Mouse (Mus musculus): ENCODE results near the gene Cd37. TPM values are rescaled to one million over a fixed set of nuclear protein-coding genes. Genes with fewer than 3 reads are reported as not detected.

Gene Cd37
- polyA plus RNA-seq, 1 experiment from 2014 or later, result 1.4 TPM

DNA sequence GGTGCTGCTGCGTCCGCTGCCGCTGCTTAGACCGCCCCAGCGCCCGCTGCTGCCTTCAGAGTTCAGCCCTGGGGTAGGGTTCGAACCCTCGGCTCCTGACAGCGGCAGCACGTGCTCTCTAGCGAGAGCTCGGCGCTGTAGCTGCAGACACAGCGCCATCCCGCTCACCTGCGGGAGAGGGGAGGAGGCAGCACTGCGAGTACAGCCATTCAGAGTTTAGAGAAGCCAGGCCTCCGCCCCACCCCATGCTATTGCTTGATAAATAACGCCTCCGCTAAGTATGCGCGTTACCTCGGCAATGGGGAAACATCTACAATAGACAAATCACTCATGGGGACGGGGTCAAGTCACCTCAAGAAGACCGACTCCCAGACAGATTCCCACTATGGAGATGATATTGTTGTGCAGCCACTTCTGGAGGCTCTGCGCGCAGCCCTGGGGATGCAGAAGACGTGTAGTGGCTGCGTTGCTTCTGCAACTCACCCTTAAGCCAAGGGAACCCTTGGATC, 4.5 kb downstream of the Cd37 start:
- H3K9ac ChIP-seq, result peak overlapping the region; percentile 62
- H3K36me3 ChIP-seq, result peaks cover 41% of the 10 kb centered on the region
- ATAC-seq (ENCODE audit: insufficient number of reproducible peaks, low FRiP score), result no peak
- H3K4me3 ChIP-seq, result peak overlapping the region; percentile 26; the same call in 1 of the 2 replicates
- peaks cover 21% of the 10 kb centered on the region for H3K27me3 ChIP-seq (replicated peaks)
- peaks cover 57% of the 10 kb centered on the region for H3K4me1 ChIP-seq (replicated peaks)
- H3K27ac ChIP-seq (ENCODE audit: poor library complexity, severe bottlenecking), result peak overlapping the region; percentile 67
- no peaks in the 10 kb centered on the region for H3K9me3 ChIP-seq (replicated peaks)
- WGBS, result 10% methylated on average over 29 of the region's 29 CpGs
- peak overlapping the region; percentile 66 for H3K4me2 ChIP-seq

DNA sequence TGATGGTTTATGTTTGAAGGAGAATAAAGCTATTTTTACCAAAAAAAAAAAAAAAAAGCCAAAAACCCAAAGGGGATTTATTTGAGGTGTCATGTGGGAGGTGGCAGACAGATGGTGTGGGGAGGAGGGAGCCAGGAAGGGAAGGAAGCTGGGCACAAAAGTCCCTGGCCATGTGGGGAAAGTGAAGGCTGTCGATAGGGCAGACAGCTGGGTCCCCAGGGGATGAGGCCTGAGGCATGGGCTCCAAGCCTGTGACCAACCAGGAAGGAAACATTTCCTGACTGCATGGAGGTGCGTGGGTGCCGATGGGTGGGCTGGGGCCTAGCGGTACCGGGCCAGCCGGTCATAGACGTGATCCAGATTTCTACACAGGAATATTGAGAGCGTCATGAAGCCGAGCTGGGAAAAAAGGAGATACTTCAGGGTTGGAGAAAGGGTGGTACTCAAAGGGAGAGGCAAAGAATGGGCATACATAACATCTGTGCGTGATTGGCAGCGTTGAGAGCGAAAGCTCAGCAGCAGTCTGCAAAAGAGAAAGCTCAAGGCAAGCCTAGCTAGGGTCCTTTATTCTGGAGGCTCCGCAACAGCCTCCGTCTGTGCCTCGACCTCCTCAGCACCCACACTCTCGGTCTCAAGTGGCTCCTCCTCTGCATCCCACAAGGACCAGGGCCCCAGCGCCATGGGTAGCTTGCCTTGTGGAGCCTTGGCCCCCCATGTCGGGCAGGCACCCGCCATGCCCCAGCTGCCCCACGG, 5.2 kb downstream of the Cd37 start:
- H3K27ac ChIP-seq (ENCODE audit: poor library complexity, severe bottlenecking), result peak overlapping the region; percentile 67
- H3K36me3 ChIP-seq, result peaks cover 48% of the 10 kb centered on the region
- no peak for ATAC-seq (ENCODE audit: insufficient number of reproducible peaks, low FRiP score)
- H3K4me2 ChIP-seq, result peak overlapping the region; percentile 66
- WGBS, result 32% methylated on average over 19 of the region's 20 CpGs
- peaks cover 15% of the 10 kb centered on the region for H3K27me3 ChIP-seq (replicated peaks)
- peak overlapping the region; percentile 62 for H3K9ac ChIP-seq
- H3K4me3 ChIP-seq, result peak overlapping the region; percentile 25; the same call in 1 of the 2 replicates
- H3K4me1 ChIP-seq (replicated peaks), result peaks cover 51% of the 10 kb centered on the region
- H3K9me3 ChIP-seq (replicated peaks), result no peaks in the 10 kb centered on the region

DNA sequence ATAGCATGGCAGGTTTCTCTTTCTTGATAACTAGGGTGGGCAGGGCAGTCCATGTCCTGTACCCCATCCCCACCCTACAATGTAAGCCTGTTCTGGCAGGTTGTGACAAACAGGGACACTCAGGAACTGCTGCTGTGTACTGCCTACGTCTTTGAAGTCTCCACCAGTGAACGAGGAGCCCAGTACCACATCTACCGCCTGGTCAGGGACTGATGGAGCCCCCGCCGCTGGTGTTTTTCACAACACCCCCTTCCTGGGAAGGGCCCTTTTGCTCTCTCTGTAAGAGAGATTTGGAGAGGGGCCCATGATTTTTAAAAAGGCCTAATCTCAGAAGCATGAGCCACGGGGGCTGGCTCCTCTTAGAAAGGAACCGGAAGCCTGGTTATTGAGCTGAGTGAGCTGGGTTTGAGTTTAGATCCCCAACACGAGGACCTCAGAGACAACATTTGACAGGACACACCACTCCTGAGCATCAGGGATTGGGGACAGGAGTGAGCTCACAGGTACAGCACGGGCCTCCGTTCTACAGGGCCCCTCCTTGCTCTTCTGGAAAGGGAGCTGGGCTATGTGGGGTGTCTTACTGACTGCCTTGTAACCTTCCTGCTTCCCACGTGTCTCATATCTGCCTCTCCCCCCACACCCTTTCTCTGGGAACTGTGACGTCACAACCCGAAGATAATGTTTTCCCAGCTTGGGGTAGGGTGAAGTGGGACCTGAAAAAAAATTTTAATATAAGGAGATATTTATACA, 6.0 kb downstream of the Cd37 start:
- H3K36me3 ChIP-seq, result peaks cover 56% of the 10 kb centered on the region
- no peak overlapping the region for H3K4me3 ChIP-seq
- H3K27ac ChIP-seq (ENCODE audit: poor library complexity, severe bottlenecking), result no peak overlapping the region
- ATAC-seq (ENCODE audit: insufficient number of reproducible peaks, low FRiP score), result no peak
- H3K4me1 ChIP-seq (replicated peaks), result peaks cover 50% of the 10 kb centered on the region
- no peak overlapping the region for H3K9ac ChIP-seq
- 53% methylated on average over 13 of the region's 13 CpGs for WGBS
- H3K9me3 ChIP-seq (replicated peaks), result no peaks in the 10 kb centered on the region
- peaks cover 8% of the 10 kb centered on the region; the same call in 1 of the 2 replicates for H3K27me3 ChIP-seq (replicated peaks)
- H3K4me2 ChIP-seq, result no peak overlapping the region

DNA sequence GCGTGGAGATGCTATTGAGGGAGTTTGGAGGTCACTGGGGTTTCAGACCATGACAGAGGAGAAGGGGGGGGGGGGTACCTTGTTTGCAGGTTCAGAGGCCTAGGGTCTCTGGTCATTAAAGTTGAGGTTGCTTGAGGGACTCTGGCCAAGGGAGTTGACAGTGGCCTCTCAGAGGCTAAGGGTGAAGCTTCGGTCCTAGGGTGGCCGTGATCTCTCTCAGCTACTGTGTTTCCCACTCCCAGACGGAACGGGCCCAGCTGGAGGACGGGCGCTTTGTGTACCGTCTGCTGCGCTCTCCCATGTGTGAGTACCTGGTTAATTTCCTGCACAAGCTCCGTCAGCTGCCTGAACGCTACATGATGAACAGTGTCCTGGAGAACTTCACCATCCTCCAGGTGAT, 7.0 kb downstream of the Cd37 start:
- Histone ChIP-seq H3K4me3 (no peak overlapping the region), H3K27ac (ENCODE audit: poor library complexity, severe bottlenecking) (no peak overlapping the region), H3K27me3 (replicated peaks) (peaks cover 3% of the 10 kb centered on the region; the same call in 1 of the 2 replicates), H3K4me1 (replicated peaks) (peaks cover 50% of the 10 kb centered on the region), H3K36me3 (peaks cover 64% of the 10 kb centered on the region), H3K9ac (no peak overlapping the region), H3K9me3 (replicated peaks) (no peaks in the 10 kb centered on the region), H3K4me2 (no peak overlapping the region)
- 84% methylated on average over 11 of the region's 11 CpGs for WGBS
- ATAC-seq (ENCODE audit: insufficient number of reproducible peaks, low FRiP score), result no peak

DNA sequence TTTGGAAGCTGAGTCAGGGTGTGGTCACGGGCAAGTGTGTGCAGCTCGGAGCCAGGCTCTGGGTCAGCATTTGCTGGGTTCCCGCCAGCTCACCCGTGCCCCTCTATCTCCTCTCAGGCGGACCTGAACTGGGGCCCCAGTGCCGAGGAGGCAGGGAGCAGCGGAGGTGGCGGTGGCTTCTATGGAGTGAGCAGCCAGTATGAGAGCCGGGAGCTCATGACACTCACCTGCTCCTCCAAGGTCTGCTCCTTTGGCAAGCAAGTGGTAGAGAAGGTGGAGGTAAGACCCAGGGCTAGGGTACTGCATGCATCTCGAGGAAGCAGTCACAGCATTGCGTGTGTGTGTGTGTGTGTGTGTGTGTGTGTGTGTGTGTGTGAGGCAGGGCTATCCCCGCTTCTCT, 7.7 kb downstream of the Cd37 start:
- no peak for ATAC-seq (ENCODE audit: insufficient number of reproducible peaks, low FRiP score)
- no peak overlapping the region for H3K27ac ChIP-seq (ENCODE audit: poor library complexity, severe bottlenecking)
- no peak overlapping the region for H3K4me3 ChIP-seq
- H3K4me2 ChIP-seq, result no peak overlapping the region
- peaks cover 72% of the 10 kb centered on the region for H3K36me3 ChIP-seq
- no peaks in the 10 kb centered on the region for H3K27me3 ChIP-seq (replicated peaks)
- H3K9ac ChIP-seq, result no peak overlapping the region
- H3K4me1 ChIP-seq (replicated peaks), result peaks cover 50% of the 10 kb centered on the region
- H3K9me3 ChIP-seq (replicated peaks), result no peaks in the 10 kb centered on the region
- 81% methylated on average over 12 of the region's 12 CpGs for WGBS

DNA sequence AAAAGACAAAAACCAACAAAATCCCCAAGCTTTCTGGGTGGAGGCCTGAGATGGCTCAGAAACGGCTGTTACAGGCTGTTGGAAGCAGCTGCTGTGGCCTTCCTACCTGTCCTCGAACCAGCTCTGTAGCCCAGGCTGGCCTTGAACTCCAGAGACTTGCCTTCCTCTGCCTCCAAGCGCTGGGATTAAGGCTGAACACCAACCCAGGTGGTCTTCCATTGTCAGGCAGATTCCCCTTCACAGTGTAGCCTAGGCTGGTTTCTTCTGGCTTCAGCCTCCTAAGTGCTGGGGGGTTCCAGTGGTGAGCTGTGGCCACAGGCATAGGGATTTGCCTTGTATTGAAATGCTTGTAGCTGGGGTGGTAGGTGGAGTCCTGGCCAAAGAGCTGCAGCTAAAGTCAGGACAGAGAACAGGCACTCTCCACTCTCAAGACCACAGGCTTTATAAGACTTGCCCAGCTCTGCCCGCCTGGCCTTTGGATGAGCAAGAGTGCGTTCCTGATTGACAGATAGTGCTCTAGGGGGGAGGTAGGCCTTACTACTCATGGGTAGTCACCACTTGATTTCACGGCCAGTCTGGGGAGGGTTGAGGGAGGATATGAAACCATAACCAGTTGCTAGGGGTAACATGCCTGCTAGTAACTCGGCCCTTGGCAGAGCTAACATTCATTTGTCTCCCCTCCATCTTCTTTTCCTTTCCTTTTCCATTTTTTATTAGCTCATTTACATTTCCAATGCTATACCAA, 9.3 kb downstream of the Cd37 start:
- H3K9me3 ChIP-seq (replicated peaks), result no peaks in the 10 kb centered on the region
- no peak overlapping the region for H3K27ac ChIP-seq (ENCODE audit: poor library complexity, severe bottlenecking)
- WGBS, result 83% methylated on average over 7 of the region's 7 CpGs
- H3K4me3 ChIP-seq, result no peak overlapping the region
- H3K9ac ChIP-seq, result no peak overlapping the region
- H3K4me2 ChIP-seq, result no peak overlapping the region
- H3K4me1 ChIP-seq (replicated peaks), result peaks cover 36% of the 10 kb centered on the region
- no peaks in the 10 kb centered on the region for H3K27me3 ChIP-seq (replicated peaks)
- ATAC-seq (ENCODE audit: insufficient number of reproducible peaks, low FRiP score), result no peak
- H3K36me3 ChIP-seq, result peaks cover 88% of the 10 kb centered on the region

DNA sequence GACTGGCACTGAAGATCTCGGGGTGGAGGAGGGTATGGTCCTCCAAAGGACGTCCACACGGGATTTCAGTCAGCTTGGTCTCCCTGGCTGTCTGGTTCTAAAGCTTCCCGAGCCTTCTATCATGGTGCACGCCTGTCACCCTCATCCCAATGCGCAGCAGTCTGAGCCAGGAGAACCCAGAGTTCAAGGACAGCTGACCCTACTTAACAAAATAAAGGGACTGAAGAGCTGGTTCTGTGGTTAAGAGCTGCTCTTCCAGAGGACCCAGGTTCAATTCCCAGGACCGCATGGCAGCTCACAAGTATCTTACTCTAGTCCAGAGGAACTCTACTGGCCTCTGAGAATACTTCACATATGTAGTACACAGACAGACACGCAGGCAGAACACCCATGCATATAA, 9.9 kb downstream of the Cd37 start:
- H3K27me3 ChIP-seq (replicated peaks), result no peaks in the 10 kb centered on the region
- H3K4me3 ChIP-seq, result no peak overlapping the region
- WGBS, result 86% methylated on average over 8 of the region's 8 CpGs
- no peak overlapping the region for H3K4me2 ChIP-seq
- H3K9ac ChIP-seq, result no peak overlapping the region
- ATAC-seq (ENCODE audit: insufficient number of reproducible peaks, low FRiP score), result no peak
- H3K9me3 ChIP-seq (replicated peaks), result no peaks in the 10 kb centered on the region
- H3K27ac ChIP-seq (ENCODE audit: poor library complexity, severe bottlenecking), result no peak overlapping the region
- H3K4me1 ChIP-seq (replicated peaks), result peaks cover 30% of the 10 kb centered on the region
- peaks cover 90% of the 10 kb centered on the region for H3K36me3 ChIP-seq

DNA sequence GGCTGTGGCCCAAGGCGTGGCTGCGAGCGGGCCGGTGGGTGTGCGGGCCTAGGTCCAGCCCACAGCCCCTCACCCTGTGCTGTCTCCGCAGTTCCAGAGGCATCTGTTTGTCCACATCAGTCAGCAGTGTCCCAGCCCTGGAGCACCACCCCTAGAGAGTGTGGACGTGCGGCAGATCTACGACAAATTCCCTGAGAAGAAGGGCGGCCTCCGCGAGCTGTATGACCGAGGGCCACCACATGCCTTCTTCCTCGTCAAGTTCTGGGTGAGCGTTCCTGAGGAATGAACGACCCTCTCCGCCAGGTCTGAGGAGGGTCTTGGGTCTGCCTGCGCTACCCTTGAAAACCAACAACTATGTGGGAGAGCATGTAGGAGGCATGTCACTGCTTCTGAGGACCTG, 10.4 kb downstream of the Cd37 start:
- H3K4me2 ChIP-seq, result no peak overlapping the region
- ATAC-seq (ENCODE audit: insufficient number of reproducible peaks, low FRiP score), result peak; percentile 41; the same call in 1 of the 2 replicates
- H3K9ac ChIP-seq, result no peak overlapping the region
- 90% methylated on average over 18 of the region's 18 CpGs for WGBS
- no peak overlapping the region for H3K4me3 ChIP-seq
- peaks cover 25% of the 10 kb centered on the region for H3K4me1 ChIP-seq (replicated peaks)
- no peak overlapping the region for H3K27ac ChIP-seq (ENCODE audit: poor library complexity, severe bottlenecking)
- peaks cover 90% of the 10 kb centered on the region for H3K36me3 ChIP-seq
- H3K27me3 ChIP-seq (replicated peaks), result no peaks in the 10 kb centered on the region
- H3K9me3 ChIP-seq (replicated peaks), result no peaks in the 10 kb centered on the region

DNA sequence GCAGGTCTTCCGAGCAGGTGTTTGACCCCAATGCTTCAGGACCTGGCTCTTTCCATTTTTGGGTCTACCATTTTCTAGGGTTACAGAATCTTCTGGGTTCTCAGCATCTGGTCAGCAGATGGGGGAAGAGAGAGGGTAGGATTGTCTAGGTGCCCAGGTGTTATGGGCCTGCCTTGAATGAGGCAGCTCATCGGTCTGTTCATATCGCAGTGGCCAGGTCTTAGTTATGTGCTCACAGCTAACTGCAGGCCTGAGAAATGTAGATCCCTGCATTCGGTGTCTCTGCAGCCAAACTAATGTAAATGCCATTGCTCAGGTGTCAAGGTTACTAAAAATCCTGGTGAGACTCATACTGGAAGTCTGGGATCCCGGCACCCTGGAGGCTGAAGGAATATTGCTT, 12.5 kb downstream of the Cd37 start:
- Histone ChIP-seq H3K36me3 (peaks cover 90% of the 10 kb centered on the region), H3K27ac (ENCODE audit: poor library complexity, severe bottlenecking) (no peak overlapping the region), H3K4me3 (no peak overlapping the region), H3K4me1 (replicated peaks) (peaks cover 5% of the 10 kb centered on the region; the same call in 1 of the 2 replicates), H3K27me3 (replicated peaks) (no peaks in the 10 kb centered on the region), H3K9ac (no peak overlapping the region), H3K4me2 (no peak overlapping the region), H3K9me3 (replicated peaks) (no peaks in the 10 kb centered on the region)
- ATAC-seq (ENCODE audit: insufficient number of reproducible peaks, low FRiP score), result no peak
- WGBS, result 92% methylated on average over 5 of the region's 5 CpGs

DNA sequence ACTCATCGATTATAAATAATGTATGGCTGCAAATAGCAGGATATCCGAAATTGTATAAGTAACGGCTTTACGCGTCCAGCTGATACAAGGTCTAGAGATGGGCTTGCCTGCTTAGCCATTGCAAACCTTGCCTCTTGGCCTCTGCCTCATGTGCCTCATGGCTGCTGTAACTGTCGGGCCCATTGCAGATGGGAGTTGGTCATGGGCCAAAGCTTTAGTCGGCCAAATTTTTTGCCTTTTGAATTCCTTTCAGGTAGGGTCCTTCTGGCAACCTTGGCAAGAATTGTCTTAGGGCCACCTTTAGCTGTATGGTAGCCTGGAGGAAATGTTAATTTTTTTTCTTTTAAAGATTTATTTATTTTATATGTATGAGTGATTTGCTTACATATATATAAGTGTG, 14.1 kb downstream of the Cd37 start:
- Histone ChIP-seq H3K4me1 (replicated peaks) (no peaks in the 10 kb centered on the region), H3K4me3 (no peak overlapping the region), H3K9ac (no peak overlapping the region), H3K36me3 (peaks cover 96% of the 10 kb centered on the region), H3K27me3 (replicated peaks) (no peaks in the 10 kb centered on the region), H3K9me3 (replicated peaks) (no peaks in the 10 kb centered on the region), H3K4me2 (no peak overlapping the region), H3K27ac (ENCODE audit: poor library complexity, severe bottlenecking) (no peak overlapping the region)
- WGBS, result 94% methylated on average over 7 of the region's 7 CpGs
- no peak for ATAC-seq (ENCODE audit: insufficient number of reproducible peaks, low FRiP score)

DNA sequence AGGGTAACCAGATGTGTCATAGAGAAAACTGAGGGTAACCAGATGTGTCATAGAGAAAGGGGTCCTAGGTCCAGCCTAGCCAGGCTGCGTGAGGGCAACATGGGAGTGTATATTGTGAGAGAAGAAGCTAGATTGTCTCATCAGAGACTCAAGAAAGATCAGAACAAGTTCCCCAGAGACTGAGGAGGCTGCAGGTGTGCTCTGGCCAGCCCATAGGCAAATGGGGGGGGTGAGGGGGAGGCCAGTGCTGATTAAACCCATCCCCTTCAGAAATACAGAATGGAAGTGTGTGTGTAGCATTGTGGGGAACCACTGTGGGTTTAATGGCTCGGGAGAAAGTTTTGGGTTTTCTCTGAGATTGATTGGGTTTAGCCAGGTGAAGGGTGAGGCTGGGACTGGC, 17.2 kb downstream of the Cd37 start:
- Histone ChIP-seq H3K27me3 (replicated peaks) (no peaks in the 10 kb centered on the region), H3K4me1 (replicated peaks) (peaks cover 29% of the 10 kb centered on the region), H3K9me3 (replicated peaks) (no peaks in the 10 kb centered on the region), H3K36me3 (peaks cover 94% of the 10 kb centered on the region), H3K27ac (ENCODE audit: poor library complexity, severe bottlenecking) (no peak overlapping the region), H3K9ac (no peak overlapping the region), H3K4me2 (no peak overlapping the region), H3K4me3 (no peak overlapping the region)
- no peak for ATAC-seq (ENCODE audit: insufficient number of reproducible peaks, low FRiP score)
- 79% methylated on average over 2 of the region's 2 CpGs for WGBS

Data from heart, embryonic 12.5 days (tissue).